24 mouse cellular contexts compared by ENCODE assay signal in the genomic region with DNA sequence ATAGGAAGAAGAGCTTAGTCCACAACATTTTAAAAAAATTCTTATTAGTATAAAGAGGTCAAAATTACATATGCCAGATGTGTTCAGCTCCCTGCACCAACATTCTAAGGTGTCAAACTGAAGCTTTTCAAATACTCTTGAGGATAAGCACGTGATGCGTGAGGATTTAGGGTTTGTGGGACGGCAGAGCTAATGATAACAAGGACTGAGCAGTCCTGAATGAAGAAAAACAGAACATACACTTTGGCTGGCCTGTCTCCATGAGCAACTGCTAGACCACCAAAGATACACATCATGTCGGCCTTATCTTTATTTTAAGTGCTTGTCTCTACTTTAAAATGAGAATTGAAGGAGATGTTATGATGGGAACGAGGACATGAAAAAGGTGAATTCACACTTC.
DNase-seq lines count a peak whose midpoint lies in the region; ATAC-seq lines count a peak whose summit lies in the region.
"Had no signal": no experiment of that assay in that cellular context is flagged by ENCODE, and none has a peak within 500 bp of the region (broad histone marks: within the 10 kb centered on the region; RNA-seq: fewer than 3 reads in every experiment).

No protein-coding gene starts in this region.

- H3K4me1 ChIP-seq in embryonic facial prominence, embryonic 14.5 days (ENCODE audit: control insufficient read depth, insufficient read depth, low read length), result no peaks in the 10 kb centered on the region
- H3K4me1 ChIP-seq in embryonic facial prominence, embryonic 10.5 days, result no peaks in the 10 kb centered on the region
- H3K4me1 ChIP-seq in intestine, embryonic 15.5 days (replicated peaks), result no peaks in the 10 kb centered on the region
- no peaks in the 10 kb centered on the region for H3K4me1 ChIP-seq in intestine, embryonic 16.5 days (ENCODE audit: control insufficient read depth, insufficient read depth, low read length)
- H3K4me1 ChIP-seq in stomach, embryonic 15.5 days, result 0 out of 2 replicates have a peak, but pooled peaks cover 4% of the 10 kb centered on the region
- H3K4me1 ChIP-seq: forebrain, embryonic 13.5 days; forebrain, embryonic 15.5 days had no signal

- H3K36me3 ChIP-seq in embryonic facial prominence, embryonic 14.5 days (ENCODE audit: control insufficient read depth, insufficient read depth, low read length), result no peaks in the 10 kb centered on the region
- H3K36me3 ChIP-seq in embryonic facial prominence, embryonic 10.5 days (replicated peaks), result no peaks in the 10 kb centered on the region
- no peaks in the 10 kb centered on the region for H3K36me3 ChIP-seq in intestine, embryonic 15.5 days
- H3K36me3 ChIP-seq in intestine, embryonic 16.5 days (ENCODE audit: control insufficient read depth, insufficient read depth, low read length), result no peaks in the 10 kb centered on the region
- H3K36me3 ChIP-seq in stomach, embryonic 15.5 days, result no peaks in the 10 kb centered on the region
- H3K36me3 ChIP-seq: forebrain, embryonic 15.5 days; G1E had no signal

- no peaks in the 10 kb centered on the region for H3K9me3 ChIP-seq in embryonic facial prominence, embryonic 14.5 days (ENCODE audit: control insufficient read depth, low read length)
- H3K9me3 ChIP-seq in embryonic facial prominence, embryonic 10.5 days, result no peaks in the 10 kb centered on the region
- no peaks in the 10 kb centered on the region for H3K9me3 ChIP-seq in intestine, embryonic 15.5 days
- H3K9me3 ChIP-seq in intestine, embryonic 16.5 days (ENCODE audit: control insufficient read depth, low read length), result no peaks in the 10 kb centered on the region
- no peaks in the 10 kb centered on the region for H3K9me3 ChIP-seq in stomach, embryonic 15.5 days
- H3K9me3 ChIP-seq: embryonic facial prominence, embryonic 13.5 days; forebrain, embryonic 13.5 days; forebrain, embryonic 15.5 days; G1E had no signal

- peak; percentile 13 for DNase-seq in embryonic facial prominence, embryonic 14.5 days (ENCODE audit: low spot score)
- no peak for DNase-seq in embryonic facial prominence, embryonic 10.5 days (ENCODE audit: low spot score)
- DNase-seq in yolk sac, embryonic 10.5 days (ENCODE audit: low spot score), result peak; percentile 9
- no peak for DNase-seq in left cerebral cortex, postnatal 25 days (ENCODE audit: low spot score in 2 of 2)
- DNase-seq: adrenal gland, adult 8-10 months; adrenal gland, postnatal 14 days; adrenal gland, postnatal 36 days; B cell, adult 2 months; cerebellum, adult 11-12 months; cerebellum, adult 2 months; cerebellum, adult 9-10 months; cerebellum, postnatal 10 days; cerebellum, postnatal 25 days had no signal

- no peak for ATAC-seq in embryonic facial prominence, embryonic 14.5 days (ENCODE audit: low read depth)
- ATAC-seq in intestine, embryonic 15.5 days, result peak; percentile 55; the same call in 1 of the 2 replicates
- no peak for ATAC-seq in intestine, embryonic 16.5 days
- ATAC-seq in stomach, embryonic 15.5 days (ENCODE audit: insufficient read depth, low FRiP score, low read depth), result peak; percentile 66; the same call in 1 of the 2 replicates
- ATAC-seq: activated CD4-positive, CD25-positive, alpha-beta regulatory T cell, adult 4 months; CD4-positive, CD25-positive, alpha-beta regulatory T cell, adult 4 months; forebrain, embryonic 13.5 days; forebrain, embryonic 15.5 days; Patski had no signal

- intact Hi-C loops in left cerebral cortex, postnatal 25 days (cut with DNase I), result no loop called here

- H3K9ac ChIP-seq in embryonic facial prominence, embryonic 14.5 days (ENCODE audit: low read depth, low read length), result no peak overlapping the region
- no peak overlapping the region for H3K9ac ChIP-seq in intestine, embryonic 15.5 days
- H3K9ac ChIP-seq in intestine, embryonic 16.5 days (ENCODE audit: low read depth, low read length), result no peak overlapping the region
- H3K9ac ChIP-seq in stomach, embryonic 15.5 days, result no peak overlapping the region
- H3K9ac ChIP-seq: embryonic facial prominence, embryonic 13.5 days; forebrain, embryonic 13.5 days; forebrain, embryonic 15.5 days had no signal

- no peak overlapping the region for H3K27ac ChIP-seq in embryonic facial prominence, embryonic 14.5 days (replicated peaks; ENCODE audit: low read depth, low read length)
- H3K27ac ChIP-seq in embryonic facial prominence, embryonic 10.5 days (replicated peaks), result no peak overlapping the region
- H3K27ac ChIP-seq in intestine, embryonic 15.5 days, result no peak overlapping the region
- no peak overlapping the region for H3K27ac ChIP-seq in intestine, embryonic 16.5 days (ENCODE audit: low read length)
- H3K27ac ChIP-seq in stomach, embryonic 15.5 days, result no peak overlapping the region
- H3K27ac ChIP-seq: embryonic facial prominence, embryonic 13.5 days; forebrain, embryonic 13.5 days; forebrain, embryonic 15.5 days had no signal

- H3K4me2 ChIP-seq in embryonic facial prominence, embryonic 14.5 days (ENCODE audit: low read depth, low read length), result no peak overlapping the region
- no peak overlapping the region for H3K4me2 ChIP-seq in intestine, embryonic 15.5 days (replicated peaks)
- H3K4me2 ChIP-seq in intestine, embryonic 16.5 days (ENCODE audit: low read depth, low read length), result no peak overlapping the region
- no peak overlapping the region for H3K4me2 ChIP-seq in stomach, embryonic 15.5 days
- H3K4me2 ChIP-seq: embryonic facial prominence, embryonic 13.5 days; forebrain, embryonic 13.5 days; forebrain, embryonic 15.5 days had no signal

- no peak overlapping the region for H3K4me3 ChIP-seq in embryonic facial prominence, embryonic 14.5 days (ENCODE audit: low read depth, low read length)
- no peak overlapping the region for H3K4me3 ChIP-seq in embryonic facial prominence, embryonic 10.5 days
- H3K4me3 ChIP-seq in intestine, embryonic 15.5 days (replicated peaks), result no peak overlapping the region
- no peak overlapping the region for H3K4me3 ChIP-seq in intestine, embryonic 16.5 days (ENCODE audit: low read length)
- H3K4me3 ChIP-seq in stomach, embryonic 15.5 days (replicated peaks), result no peak overlapping the region
- H3K4me3 ChIP-seq: embryonic facial prominence, embryonic 13.5 days; forebrain, embryonic 13.5 days; forebrain, embryonic 15.5 days had no signal

- no peaks in the 10 kb centered on the region for H3K27me3 ChIP-seq in embryonic facial prominence, embryonic 14.5 days (replicated peaks; ENCODE audit: control insufficient read depth, insufficient read depth, low read length)
- H3K27me3 ChIP-seq in embryonic facial prominence, embryonic 10.5 days (replicated peaks; ENCODE audit: low read depth, poor library complexity, severe bottlenecking), result no peaks in the 10 kb centered on the region
- no peaks in the 10 kb centered on the region for H3K27me3 ChIP-seq in intestine, embryonic 15.5 days (replicated peaks)
- H3K27me3 ChIP-seq in intestine, embryonic 16.5 days (replicated peaks; ENCODE audit: control insufficient read depth, insufficient read depth, low read length), result no peaks in the 10 kb centered on the region
- no peaks in the 10 kb centered on the region for H3K27me3 ChIP-seq in stomach, embryonic 15.5 days (replicated peaks)
- H3K27me3 ChIP-seq: CH12.LX; embryonic facial prominence, embryonic 13.5 days; forebrain, embryonic 13.5 days; forebrain, embryonic 15.5 days; Patski had no signal

- 73% methylated on average over 5 of the region's 5 CpGs for WGBS in embryonic facial prominence, embryonic 14.5 days
- WGBS in embryonic facial prominence, embryonic 10.5 days, result 81% methylated on average over 5 of the region's 5 CpGs
- 44% methylated on average over 5 of the region's 5 CpGs for WGBS in intestine, embryonic 15.5 days
- WGBS in intestine, embryonic 16.5 days, result 54% methylated on average over 5 of the region's 5 CpGs
- 43% methylated on average over 5 of the region's 5 CpGs for WGBS in stomach, embryonic 15.5 days

Comparison
In these comparisons a context has a peak if more than half of its experiments do, and no peak if none do; other contexts are left out.
1. ATAC-seq: peak in intestine, embryonic 15.5 days (single experiment) and stomach, embryonic 15.5 days (single experiment); none in embryonic facial prominence, embryonic 14.5 days (single experiment) and intestine, embryonic 16.5 days (single experiment).
2. DNase-seq: peak in embryonic facial prominence, embryonic 14.5 days (single experiment) and yolk sac, embryonic 10.5 days (single experiment); none in embryonic facial prominence, embryonic 10.5 days (single experiment) and left cerebral cortex, postnatal 25 days (0 of 2).